Mouse (Mus musculus) E14TG2a.4 (cell line): ENCODE measurements around the gene Ciao2a.

Experiments
- CTCF ChIP-seq: conservative IDR thresholded peaks from 2 replicates; pipeline ENCODE4 v1.5.1; 2014; ENCODE audit warnings: low read length
- NANOG ChIP-seq: IDR thresholded peaks from 2 replicates; pipeline ENCODE4 v1.6.1; 2014; ENCODE audit warnings: borderline replicate concordance, low read length, mixed read lengths
- POU5F1 ChIP-seq: IDR thresholded peaks from 2 replicates; pipeline ENCODE4 v1.6.1; 2014; ENCODE audit warnings: low read length, borderline replicate concordance

DNA sequence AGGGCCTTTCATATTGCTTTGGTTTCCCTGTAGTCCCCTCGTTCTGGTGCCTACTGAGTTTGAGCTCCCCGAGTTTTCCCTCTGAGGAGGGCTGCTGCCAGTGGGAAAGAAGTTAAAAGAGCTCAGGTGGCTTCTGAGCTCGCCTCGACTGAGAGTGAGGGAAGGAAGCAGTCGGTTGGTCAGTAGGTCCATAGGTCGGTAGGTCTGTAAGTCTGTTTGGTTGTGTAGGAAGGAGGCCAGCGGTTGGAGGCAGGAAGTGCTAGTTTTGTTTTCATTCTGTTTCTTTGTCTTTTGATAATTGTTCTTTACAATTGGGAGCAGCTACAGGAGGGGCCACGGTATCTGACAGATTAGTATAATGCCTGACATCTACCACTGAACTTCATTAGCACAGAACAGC is 16.3 kb upstream of the Ciao2a start:
- no peak for TF ChIP-seq CTCF
- TF ChIP-seq POU5F1 = no peak
- TF ChIP-seq NANOG = no peak
